Mouse (Mus musculus) brain, embryonic 14.5 days (tissue): ENCODE data around the gene Pheta1.

Source experiments
- CTCF ChIP-seq: fragments of 200-500 bp; IDR thresholded peaks from 2 replicates; pipeline ENCODE4 v1.5.1; 2012; ENCODE audit warnings: inconsistent platforms, mild to moderate bottlenecking, moderate library complexity, borderline replicate concordance; ENCODE audit not compliant: insufficient read depth, insufficient read length; ENCODE audit errors: extremely low read depth
- POLR2A ChIP-seq: fragments of 200-500 bp; IDR thresholded peaks from 2 replicates; pipeline ENCODE4 v1.6.1; 2012; ENCODE audit warnings: mild to moderate bottlenecking, inconsistent platforms, borderline replicate concordance; ENCODE audit not compliant: poor library complexity, insufficient read depth, insufficient read length, severe bottlenecking; ENCODE audit errors: extremely low read depth

DNA sequence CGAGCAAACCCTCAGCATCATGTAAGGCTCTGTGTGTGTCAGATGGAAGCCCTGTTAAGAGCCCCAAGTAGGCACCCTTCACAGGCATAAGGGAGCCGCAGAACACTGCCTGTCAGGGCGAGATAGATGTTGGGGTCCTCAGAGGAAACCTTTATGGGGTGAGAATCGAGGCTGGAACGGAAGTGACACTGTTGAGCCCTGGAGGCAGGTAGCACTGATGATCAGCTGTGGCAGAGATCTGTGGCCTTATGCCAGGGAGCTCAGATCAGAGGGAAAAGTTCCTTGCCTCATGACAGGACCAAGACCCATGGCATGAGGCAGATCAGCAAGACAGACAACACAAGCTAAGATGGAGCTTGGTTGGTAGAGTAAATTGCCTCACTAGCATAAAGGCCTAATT lies 27.7 kb upstream of the Pheta1 start:
- TF ChIP-seq POLR2A (no peak), CTCF (no peak)
